Mouse (Mus musculus) hindbrain, postnatal 0 days (tissue): ENCODE results near the gene Sh3rf3. TPM values are rescaled to one million over a fixed set of nuclear protein-coding genes. Genes with fewer than 3 reads are reported as not detected.

Source experiments
- ATAC-seq: fragments of 200-750 bp; cut with Nextera tagmentation; 2 replicates; pipeline ENCODE4 v1.8.0; 2017; ENCODE audit warnings: mild to moderate bottlenecking, moderate TSS enrichment, moderate library complexity
- DNase-seq: peaks from one replicate; pipeline ENCODE4 v3.0.0-alpha.2; 2015; ENCODE audit warnings: low spot score
- H3K27ac ChIP-seq: fragments of 300-500 bp; sonication (generic); 2 replicates; pipeline ENCODE4 v1.5.1; 2014; ENCODE audit warnings: mild to moderate bottlenecking
- H3K27me3 ChIP-seq: fragments of 300-500 bp; sonication (generic); 2 replicates; pipeline ENCODE4 v1.6.1; 2014; ENCODE audit warnings: low read length, mixed read lengths; ENCODE audit not compliant: insufficient read depth
- H3K36me3 ChIP-seq: fragments of 300-500 bp; sonication (generic); 2 replicates; pipeline ENCODE4 v1.6.1; 2014; ENCODE audit warnings: low read length, mixed read lengths; ENCODE audit not compliant: insufficient read depth
- H3K4me1 ChIP-seq: fragments of 300-500 bp; sonication (generic); 2 replicates; pipeline ENCODE4 v1.6.1; 2014; ENCODE audit warnings: antibody characterized with exemption, low read length, mixed read lengths; ENCODE audit not compliant: insufficient read depth
- H3K4me2 ChIP-seq: fragments of 300-500 bp; sonication (generic); 2 replicates; pipeline ENCODE4 v1.6.1; 2014; ENCODE audit warnings: low read depth, mild to moderate bottlenecking, low read length, moderate library complexity, mixed read lengths
- H3K4me3 ChIP-seq: fragments of 300-500 bp; sonication (generic); 2 replicates; pipeline ENCODE4 v1.5.1; 2014; ENCODE audit warnings: low read length
- H3K9ac ChIP-seq: fragments of 300-500 bp; sonication (generic); replicated peaks from 2 replicates; pipeline ENCODE4 v1.6.1; 2014; ENCODE audit warnings: mild to moderate bottlenecking, low read length, moderate library complexity, mixed read lengths
- H3K9me3 ChIP-seq: fragments of 300-500 bp; sonication (generic); 2 replicates; pipeline ENCODE4 v1.6.1; 2016; ENCODE audit warnings: low read length, mixed read lengths
- CTCF ChIP-seq: IDR thresholded peaks from 2 replicates; pipeline ENCODE4 v1.5.1; 2016; ENCODE audit warnings: antibody characterized with exemption, control low read depth, low read depth
- WGBS: fragments of 180-500 bp; shearing (Covaris S2); extraction: QIAGEN DNeasy Blood & Tissue Kit; methylation state at CpG from one replicate; pipeline ENCODE4 v1.1.7; 2014; 5-methylcytosine and 5-hydroxymethylcytosine counted together
- polyA plus RNA-seq: library from polyadenylated mRNA; unstranded; fragments of >200 nt; fragmentation: Nextera tagmentation; extraction: Ambion mirVana; gene quantifications from 2 replicates; pipeline ENCODE4 v1.2.1, GENCODE M21; 2015
- total RNA-seq: library from RNA; depleted of rRNA; stranded (reverse); fragments of >200 nt; gene quantifications from 2 replicates; pipeline ENCODE4 v1.2.3, GENCODE M21; 2014

The Sh3rf3 gene
- total and polyA plus RNA-seq, 2 experiments from 2014 or later: 2.2 to 23.8 TPM

DNA sequence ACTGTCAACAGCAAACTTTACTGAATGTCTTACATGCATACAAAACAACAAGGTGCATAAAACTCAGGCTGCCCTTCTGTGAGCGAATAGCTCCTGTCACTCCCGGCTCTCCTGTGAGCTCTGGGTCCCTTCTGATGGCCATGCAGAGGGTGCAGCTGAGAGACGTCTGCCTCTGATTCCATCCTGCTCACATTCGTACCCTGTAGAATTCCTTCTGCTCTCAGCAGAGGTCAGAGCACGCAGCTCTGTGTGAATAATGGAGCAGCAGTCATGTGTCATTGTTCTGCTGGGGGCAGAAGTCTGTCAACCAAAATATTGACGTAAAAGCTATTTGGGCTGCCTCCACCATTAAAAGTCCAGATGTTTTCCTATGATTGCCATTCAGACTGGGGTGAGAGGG is 243.1 kb downstream of the Sh3rf3 start:
- DNase-seq (no peak), ATAC-seq (no peak)
- H3K4me1 ChIP-seq: no peaks in the 10 kb centered on the region
- H3K36me3 ChIP-seq: no peaks in the 10 kb centered on the region
- 35% methylated on average over 6 of the region's 6 CpGs for WGBS
- no peak overlapping the region for H3K27ac ChIP-seq
- no peak for TF ChIP-seq CTCF
- no peak overlapping the region for H3K4me3 ChIP-seq
- no peak overlapping the region for H3K9ac ChIP-seq
- H3K9me3 ChIP-seq: no peaks in the 10 kb centered on the region
- H3K27me3 ChIP-seq: no peaks in the 10 kb centered on the region
- no peak overlapping the region for H3K4me2 ChIP-seq

DNA sequence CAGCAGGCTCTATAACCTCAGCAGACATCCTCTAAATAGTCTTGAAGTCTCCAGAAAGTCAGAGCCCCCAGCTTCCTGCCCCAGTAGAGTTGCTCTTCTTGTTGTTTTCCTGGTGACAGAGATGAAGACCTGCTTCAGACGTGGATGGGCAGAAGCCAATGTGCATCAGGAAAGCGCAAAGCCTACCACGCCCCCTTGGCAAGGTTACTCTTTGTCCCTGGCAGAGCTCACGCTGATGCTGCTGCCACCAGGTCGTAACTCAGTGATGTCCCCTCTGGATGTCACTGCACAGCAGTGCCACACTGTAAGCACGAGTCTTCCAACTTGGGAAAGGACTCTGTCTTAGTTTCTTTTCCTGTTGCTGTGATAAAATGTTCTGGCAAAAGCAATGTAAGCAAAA is 253.6 kb downstream of the Sh3rf3 start:
- Histone ChIP-seq H3K9me3 (no peaks in the 10 kb centered on the region), H3K27ac (no peak overlapping the region), H3K4me2 (no peak overlapping the region), H3K27me3 (no peaks in the 10 kb centered on the region), H3K9ac (no peak overlapping the region), H3K4me3 (no peak overlapping the region), H3K36me3 (no peaks in the 10 kb centered on the region), H3K4me1 (no peaks in the 10 kb centered on the region)
- WGBS: 63% methylated on average over 6 of the region's 6 CpGs
- ATAC-seq (no peak), DNase-seq (no peak)
- no peak for TF ChIP-seq CTCF

DNA sequence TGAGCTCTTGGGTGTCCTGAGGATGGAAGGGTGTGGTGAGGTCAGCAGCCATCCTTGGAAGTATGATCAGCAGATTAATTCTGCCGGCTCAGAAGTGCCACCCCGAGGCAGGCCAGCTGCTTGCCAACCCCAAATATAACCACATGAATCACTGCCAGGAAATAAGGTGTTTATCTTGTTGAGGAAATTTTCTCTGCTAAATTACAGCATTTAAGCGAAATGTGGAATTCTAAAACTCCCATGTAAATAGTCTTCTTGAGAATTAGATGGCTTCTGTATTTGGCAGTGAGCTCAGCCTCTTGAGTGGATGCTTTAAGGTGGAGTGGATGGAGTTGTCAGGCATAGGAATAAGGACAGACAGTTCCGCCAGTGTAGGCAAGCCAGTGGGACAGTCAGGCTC is 259.7 kb downstream of the Sh3rf3 start:
- H3K27ac ChIP-seq: no peak overlapping the region
- H3K4me2 ChIP-seq: no peak overlapping the region
- TF ChIP-seq CTCF: no peak
- H3K4me3 ChIP-seq: no peak overlapping the region
- no peaks in the 10 kb centered on the region for H3K9me3 ChIP-seq
- ATAC-seq: no peak
- H3K4me1 ChIP-seq: no peaks in the 10 kb centered on the region
- H3K9ac ChIP-seq: no peak overlapping the region
- H3K27me3 ChIP-seq: no peaks in the 10 kb centered on the region
- H3K36me3 ChIP-seq: no peaks in the 10 kb centered on the region
- WGBS: 69% methylated on average over 4 of the region's 4 CpGs
- no peak for DNase-seq

DNA sequence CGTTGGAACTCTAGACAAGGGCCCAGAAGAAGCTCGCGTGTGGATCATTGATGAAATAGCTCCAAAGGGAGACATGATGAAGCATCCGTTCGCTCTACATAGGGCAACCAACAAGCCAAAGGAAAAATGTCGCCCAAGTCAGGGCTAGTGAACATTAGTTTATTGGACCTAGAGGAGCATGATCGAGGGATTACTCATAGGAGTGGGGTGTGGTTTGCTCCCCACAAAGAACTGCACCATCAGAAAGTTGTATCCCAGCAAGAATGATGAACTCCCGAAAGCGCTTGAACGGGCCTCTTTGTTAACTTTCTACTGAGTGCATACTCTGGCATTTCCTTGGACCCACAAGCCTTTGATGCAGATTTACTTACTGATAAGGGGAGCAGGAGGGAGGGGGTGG is 263.5 kb downstream of the Sh3rf3 start:
- H3K9ac ChIP-seq: no peak overlapping the region
- no peak overlapping the region for H3K27ac ChIP-seq
- H3K27me3 ChIP-seq: no peaks in the 10 kb centered on the region
- H3K36me3 ChIP-seq: no peaks in the 10 kb centered on the region
- DNase-seq: no peak
- no peak overlapping the region for H3K4me3 ChIP-seq
- WGBS: 94% methylated on average over 10 of the region's 10 CpGs
- no peak for TF ChIP-seq CTCF
- ATAC-seq: no peak
- H3K4me2 ChIP-seq: no peak overlapping the region
- H3K9me3 ChIP-seq: no peaks in the 10 kb centered on the region
- H3K4me1 ChIP-seq: 0 out of 2 replicates have a peak, but pooled peaks cover 5% of the 10 kb centered on the region

DNA sequence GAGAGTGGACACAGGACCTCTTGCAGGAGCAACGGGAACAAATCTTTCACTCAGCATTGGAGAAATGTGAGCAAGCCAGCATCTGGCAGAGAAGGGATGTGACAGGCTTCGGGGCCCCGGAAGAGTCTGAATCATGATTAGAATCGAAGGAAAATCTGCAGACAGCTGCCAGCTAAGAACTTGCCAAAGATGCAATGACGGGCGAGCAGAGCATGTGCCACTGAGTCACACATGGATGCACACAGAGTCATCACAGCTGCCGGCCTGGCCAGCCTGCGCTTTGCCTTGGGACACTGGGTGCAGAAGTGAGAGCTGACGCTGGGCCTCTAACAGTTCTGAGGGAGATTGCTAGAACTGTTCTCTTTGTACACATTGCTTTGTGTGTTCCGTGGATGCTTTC is 264.8 kb downstream of the Sh3rf3 start:
- ATAC-seq: peak; percentile 76
- 43% methylated on average over 10 of the region's 10 CpGs for WGBS
- no peaks in the 10 kb centered on the region for H3K27me3 ChIP-seq
- no peak overlapping the region for H3K4me2 ChIP-seq
- no peak overlapping the region for H3K4me3 ChIP-seq
- DNase-seq: peak; percentile 79
- no peak overlapping the region for H3K27ac ChIP-seq
- 0 out of 2 replicates have a peak, but pooled peaks cover 5% of the 10 kb centered on the region for H3K4me1 ChIP-seq
- no peak for TF ChIP-seq CTCF
- no peak overlapping the region for H3K9ac ChIP-seq
- no peaks in the 10 kb centered on the region for H3K9me3 ChIP-seq
- H3K36me3 ChIP-seq: no peaks in the 10 kb centered on the region

DNA sequence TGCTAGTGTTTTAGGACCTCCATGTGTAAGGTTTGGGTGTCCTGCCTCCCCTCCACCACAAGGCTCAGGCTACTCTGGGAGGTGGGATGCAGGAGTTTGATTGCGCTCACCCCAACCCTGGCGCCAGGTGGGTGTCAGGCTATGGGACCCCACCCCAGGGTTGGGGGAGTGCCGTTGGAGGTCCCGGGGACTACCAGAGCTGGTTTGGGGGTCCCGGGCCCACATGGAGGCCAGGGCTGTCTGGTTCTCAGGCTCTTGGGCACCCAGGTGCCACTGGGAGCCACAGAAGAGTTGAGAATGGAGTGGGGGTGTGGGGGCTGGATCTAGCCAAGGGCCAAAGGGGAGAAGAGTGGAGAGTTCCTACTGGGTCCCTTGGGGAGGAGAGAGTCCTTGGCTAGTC is 272.4 kb downstream of the Sh3rf3 start:
- Histone ChIP-seq H3K27ac (no peak overlapping the region), H3K4me2 (no peak overlapping the region), H3K36me3 (no peaks in the 10 kb centered on the region), H3K9me3 (no peaks in the 10 kb centered on the region), H3K27me3 (no peaks in the 10 kb centered on the region), H3K4me1 (peaks cover 10% of the 10 kb centered on the region), H3K9ac (no peak overlapping the region), H3K4me3 (no peak overlapping the region)
- DNase-seq (no peak), ATAC-seq (no peak)
- no peak for TF ChIP-seq CTCF
- 98% methylated on average over 5 of the region's 5 CpGs for WGBS

DNA sequence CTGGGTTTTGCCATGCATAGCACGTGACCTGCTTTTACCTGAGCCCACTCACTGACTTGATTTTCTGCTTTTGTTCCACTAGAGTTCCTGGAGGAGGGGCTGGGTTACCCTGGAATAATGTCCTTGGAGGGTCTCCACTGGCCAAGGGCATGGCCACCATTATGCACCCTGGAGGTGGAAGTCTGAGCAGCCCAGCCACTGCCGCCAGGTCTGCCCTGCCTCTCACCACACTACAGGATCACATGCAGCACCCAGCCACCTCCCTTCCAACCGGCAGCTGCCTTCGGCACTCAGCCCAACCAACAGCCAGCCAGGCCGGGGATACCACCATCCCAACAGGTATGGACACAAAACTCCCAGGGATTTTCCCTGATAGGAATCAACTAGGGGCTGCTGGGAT is 273.4 kb downstream of the Sh3rf3 start:
- no peaks in the 10 kb centered on the region for H3K36me3 ChIP-seq
- 96% methylated on average over 5 of the region's 5 CpGs for WGBS
- H3K27ac ChIP-seq: no peak overlapping the region
- H3K4me2 ChIP-seq: no peak overlapping the region
- ATAC-seq: no peak
- no peaks in the 10 kb centered on the region for H3K27me3 ChIP-seq
- TF ChIP-seq CTCF: no peak
- DNase-seq: no peak
- no peak overlapping the region for H3K4me3 ChIP-seq
- no peak overlapping the region for H3K9ac ChIP-seq
- H3K4me1 ChIP-seq: peaks cover 17% of the 10 kb centered on the region
- H3K9me3 ChIP-seq: no peaks in the 10 kb centered on the region
